Comparison of ENCODE assay signal across 18 mouse cellular contexts in the genomic region with DNA sequence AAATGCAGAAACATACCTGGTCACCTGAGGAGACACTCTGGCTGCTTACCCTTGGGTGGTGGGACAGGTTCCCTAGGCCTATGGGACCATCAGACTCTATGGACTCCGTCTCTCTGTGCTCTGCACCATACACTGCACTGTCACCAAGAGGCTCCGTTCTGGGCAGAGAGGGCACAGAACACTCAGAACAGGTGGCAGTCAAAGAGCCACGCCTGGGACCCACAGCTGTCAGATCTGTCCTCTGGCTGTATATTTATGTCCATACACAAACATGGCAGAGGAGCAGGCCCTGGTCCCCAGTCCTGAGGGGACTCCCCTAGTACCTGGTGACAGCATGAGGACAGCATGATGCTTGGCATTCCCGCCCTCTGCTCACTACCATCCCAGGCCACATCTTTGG. TPM values are rescaled to one million over a fixed set of nuclear protein-coding genes. Genes with fewer than 3 reads are reported as not detected.
DNase-seq lines count a peak whose midpoint lies in the region; ATAC-seq and TF ChIP-seq lines count a peak whose summit lies in the region.
"Had no signal": no experiment of that assay in that cellular context is flagged by ENCODE, and none has a peak within 500 bp of the region (broad histone marks: within the 10 kb centered on the region; RNA-seq: fewer than 3 reads in every experiment).

No protein-coding gene starts in this region.

- no peak for TF ChIP-seq CTCF in testis, adult 2 months (IDR thresholded peaks at IDR 0.05; ENCODE audit: control insufficient read depth, insufficient read depth, insufficient replicate concordance, low read depth, low read length)

- ATAC-seq in forebrain, embryonic 12.5 days (ENCODE audit: low FRiP score): no peak
- no peak for ATAC-seq in forebrain, embryonic 16.5 days
- ATAC-seq in hindbrain, embryonic 13.5 days (ENCODE audit: low FRiP score): no peak
- ATAC-seq: hindbrain, postnatal 0 days had no signal

- 85% methylated on average over 4 of the region's 4 CpGs for WGBS in forebrain, embryonic 12.5 days
- 89% methylated on average over 4 of the region's 4 CpGs for WGBS in forebrain, embryonic 16.5 days
- WGBS in hindbrain, embryonic 13.5 days: 97% methylated on average over 4 of the region's 4 CpGs
- WGBS in hindbrain, embryonic 10.5 days: 90% methylated on average over 4 of the region's 4 CpGs

- no peaks in the 10 kb centered on the region for H3K9me3 ChIP-seq in forebrain, embryonic 12.5 days
- H3K9me3 ChIP-seq in forebrain, embryonic 16.5 days (ENCODE audit: control insufficient read depth, low read length): no peaks in the 10 kb centered on the region
- H3K9me3 ChIP-seq in hindbrain, embryonic 13.5 days: no peaks in the 10 kb centered on the region
- no peaks in the 10 kb centered on the region for H3K9me3 ChIP-seq in hindbrain, embryonic 10.5 days

- H3K4me2 ChIP-seq in forebrain, embryonic 12.5 days: no peak overlapping the region
- no peak overlapping the region for H3K4me2 ChIP-seq in forebrain, embryonic 16.5 days (ENCODE audit: low read length)
- no peak overlapping the region for H3K4me2 ChIP-seq in hindbrain, embryonic 13.5 days

- H3K36me3 ChIP-seq in forebrain, embryonic 12.5 days (replicated peaks): 0 out of 2 replicates have a peak, but pooled peaks cover 3% of the 10 kb centered on the region
- no peaks in the 10 kb centered on the region for H3K36me3 ChIP-seq in forebrain, embryonic 16.5 days (ENCODE audit: control insufficient read depth, insufficient read depth)
- no peaks in the 10 kb centered on the region; the same call in 1 of the 2 replicates for H3K36me3 ChIP-seq in hindbrain, embryonic 13.5 days
- H3K36me3 ChIP-seq in hindbrain, embryonic 10.5 days: peaks cover 39% of the 10 kb centered on the region
- H3K36me3 ChIP-seq in testis, adult 2 months (ENCODE audit: control insufficient read depth, insufficient read depth, low read length): no peaks in the 10 kb centered on the region

- no peak overlapping the region for H3K4me3 ChIP-seq in forebrain, embryonic 12.5 days (replicated peaks)
- no peak overlapping the region for H3K4me3 ChIP-seq in forebrain, embryonic 16.5 days (replicated peaks; ENCODE audit: low read length)
- H3K4me3 ChIP-seq in hindbrain, embryonic 13.5 days: no peak overlapping the region
- no peak overlapping the region for H3K4me3 ChIP-seq in hindbrain, embryonic 10.5 days
- H3K4me3 ChIP-seq in testis, adult 2 months (ENCODE audit: control insufficient read depth, low read depth, low read length): peak overlapping the region; percentile 97
- H3K4me3 ChIP-seq: left cerebral cortex, adult 2 months had no signal

- H3K4me1 ChIP-seq in forebrain, embryonic 12.5 days: peaks cover 41% of the 10 kb centered on the region
- H3K4me1 ChIP-seq in forebrain, embryonic 16.5 days (replicated peaks; ENCODE audit: control insufficient read depth, insufficient read depth, low read length): peaks cover 28% of the 10 kb centered on the region
- peaks cover 75% of the 10 kb centered on the region for H3K4me1 ChIP-seq in hindbrain, embryonic 13.5 days (replicated peaks)
- peaks cover 78% of the 10 kb centered on the region for H3K4me1 ChIP-seq in hindbrain, embryonic 10.5 days (replicated peaks)
- H3K4me1 ChIP-seq in testis, adult 2 months (ENCODE audit: control insufficient read depth, insufficient read depth, low read length): peaks cover 16% of the 10 kb centered on the region

- no peak overlapping the region for H3K9ac ChIP-seq in forebrain, embryonic 12.5 days
- H3K9ac ChIP-seq in forebrain, embryonic 16.5 days (replicated peaks; ENCODE audit: low read depth, low read length): no peak overlapping the region
- H3K9ac ChIP-seq in hindbrain, embryonic 13.5 days: 0 out of 2 replicates have a peak overlapping the region, but pooled peaks have one; percentile 20

- TF ChIP-seq POLR2A in testis, adult 2 months (IDR thresholded peaks at IDR 0.05; ENCODE audit: control insufficient read depth, low read depth, low read length): no peak

- H3K27ac ChIP-seq in forebrain, embryonic 12.5 days: 0 out of 2 replicates have a peak overlapping the region, but pooled peaks have one; percentile 8
- no peak overlapping the region for H3K27ac ChIP-seq in forebrain, embryonic 16.5 days (ENCODE audit: low read length)
- no peak overlapping the region for H3K27ac ChIP-seq in hindbrain, embryonic 13.5 days
- H3K27ac ChIP-seq in hindbrain, embryonic 10.5 days: no peak overlapping the region
- no peak overlapping the region for H3K27ac ChIP-seq in testis, adult 2 months (ENCODE audit: control insufficient read depth, insufficient read depth, low read depth, low read length)
- H3K27ac ChIP-seq: hindbrain, postnatal 0 days; left cerebral cortex, adult 2 months; macrophage had no signal

- no peak for DNase-seq in hindbrain, embryonic 10.5 days (ENCODE audit: low spot score)
- no peak for DNase-seq in testis, postnatal 14 days (ENCODE audit: low spot score)
- no peak for DNase-seq in adrenal gland, adult (ENCODE audit: inconsistent age in 2 of 2, low spot score in 1 of 2)
- no peak for DNase-seq in lung, postnatal 25 days (ENCODE audit: low spot score)
- DNase-seq: cerebellum, adult 9-10 months; heart, postnatal 10 days; kidney, adult 9 months; lung, adult 2 months; midbrain, embryonic 14.5 days; retina, postnatal 1 day; thymus, postnatal 25 days had no signal

- no peaks in the 10 kb centered on the region for H3K27me3 ChIP-seq in forebrain, embryonic 12.5 days
- H3K27me3 ChIP-seq in forebrain, embryonic 16.5 days (replicated peaks; ENCODE audit: control insufficient read depth, insufficient read depth, low read length): no peaks in the 10 kb centered on the region
- H3K27me3 ChIP-seq in hindbrain, embryonic 13.5 days: no peaks in the 10 kb centered on the region
- no peaks in the 10 kb centered on the region for H3K27me3 ChIP-seq in hindbrain, embryonic 10.5 days (ENCODE audit: insufficient read depth, poor library complexity, severe bottlenecking)
- no peaks in the 10 kb centered on the region for H3K27me3 ChIP-seq in testis, adult 2 months (ENCODE audit: control insufficient read depth, insufficient read depth, low read length)

RNA-seq across cellular contexts. Expression of gene Csnk1g2, which starts 3.1 kb away (rescaled TPM):
- 146 and 161 TPM in 2 replicates for polyA plus RNA-seq in forebrain, embryonic 12.5 days (2016; fragmentation: Nextera tagmentation; extraction: Ambion mirVana)
- polyA plus RNA-seq in forebrain, embryonic 16.5 days (2015; fragmentation: Nextera tagmentation; extraction: Ambion mirVana): 91.3 and 96.9 TPM in 2 replicates
- 98.5 and 102 TPM in 2 replicates for polyA plus RNA-seq in hindbrain, embryonic 13.5 days (2015; fragmentation: Nextera tagmentation; extraction: Ambion mirVana)
- 169 and 180 TPM in 2 replicates for polyA plus RNA-seq in hindbrain, embryonic 10.5 days (2016; fragmentation: Nextera tagmentation; extraction: Ambion mirVana)
- polyA plus RNA-seq in testis, adult 2 months (2012; rRNA removed): 1,079 and 1,184 TPM in 2 replicates

RNA-seq across cellular contexts. Expression of gene Gm49322, which starts 19.9 kb away (rescaled TPM):
- 5.9 and 6.6 TPM in 2 replicates for polyA plus RNA-seq in forebrain, embryonic 12.5 days (2016; fragmentation: Nextera tagmentation; extraction: Ambion mirVana)
- polyA plus RNA-seq in forebrain, embryonic 16.5 days (2015; fragmentation: Nextera tagmentation; extraction: Ambion mirVana): 3.1 and 4.1 TPM in 2 replicates
- polyA plus RNA-seq in hindbrain, embryonic 13.5 days (2015; fragmentation: Nextera tagmentation; extraction: Ambion mirVana): 3.1 and 3.3 TPM in 2 replicates
- polyA plus RNA-seq in hindbrain, embryonic 10.5 days (2016; fragmentation: Nextera tagmentation; extraction: Ambion mirVana): 4.6 and 5.5 TPM in 2 replicates
- polyA plus RNA-seq in testis, adult 2 months (2012; rRNA removed): 1.9 and 2.1 TPM in 2 replicates
- polyA plus RNA-seq: macrophage had no signal

RNA-seq across cellular contexts. Expression of gene Adat3, which starts 23.1 kb away (rescaled TPM):
- 5.3 and 6.0 TPM in 2 replicates for polyA plus RNA-seq in forebrain, embryonic 12.5 days (2016; fragmentation: Nextera tagmentation; extraction: Ambion mirVana)
- polyA plus RNA-seq in forebrain, embryonic 16.5 days (2015; fragmentation: Nextera tagmentation; extraction: Ambion mirVana): 6.4 and 6.7 TPM in 2 replicates
- 4.4 and 6.4 TPM in 2 replicates for polyA plus RNA-seq in hindbrain, embryonic 13.5 days (2015; fragmentation: Nextera tagmentation; extraction: Ambion mirVana)
- polyA plus RNA-seq in hindbrain, embryonic 10.5 days (2016; fragmentation: Nextera tagmentation; extraction: Ambion mirVana): 11.0 and 11.3 TPM in 2 replicates
- 46.6 and 56.1 TPM in 2 replicates for polyA plus RNA-seq in testis, adult 2 months (2012; rRNA removed)

RNA-seq across cellular contexts. Expression of gene Scamp4, which starts 23.1 kb away (rescaled TPM):
- 63.7 and 67.8 TPM in 2 replicates for polyA plus RNA-seq in forebrain, embryonic 12.5 days (2016; fragmentation: Nextera tagmentation; extraction: Ambion mirVana)
- polyA plus RNA-seq in forebrain, embryonic 16.5 days (2015; fragmentation: Nextera tagmentation; extraction: Ambion mirVana): 69.9 and 77.2 TPM in 2 replicates
- 65.1 and 67.5 TPM in 2 replicates for polyA plus RNA-seq in hindbrain, embryonic 13.5 days (2015; fragmentation: Nextera tagmentation; extraction: Ambion mirVana)
- polyA plus RNA-seq in hindbrain, embryonic 10.5 days (2016; fragmentation: Nextera tagmentation; extraction: Ambion mirVana): 89.9 and 92.0 TPM in 2 replicates
- 58.8 and 61.6 TPM in 2 replicates for polyA plus RNA-seq in testis, adult 2 months (2012; rRNA removed)

RNA-seq across cellular contexts. Expression of gene Btbd2, which starts 31.1 kb away (rescaled TPM):
- 84.3 and 85.1 TPM in 2 replicates for polyA plus RNA-seq in forebrain, embryonic 12.5 days (2016; fragmentation: Nextera tagmentation; extraction: Ambion mirVana)
- polyA plus RNA-seq in forebrain, embryonic 16.5 days (2015; fragmentation: Nextera tagmentation; extraction: Ambion mirVana): 75.2 and 79.7 TPM in 2 replicates
- 75.7 and 77.8 TPM in 2 replicates for polyA plus RNA-seq in hindbrain, embryonic 13.5 days (2015; fragmentation: Nextera tagmentation; extraction: Ambion mirVana)
- 77.0 and 77.1 TPM in 2 replicates for polyA plus RNA-seq in hindbrain, embryonic 10.5 days (2016; fragmentation: Nextera tagmentation; extraction: Ambion mirVana)
- polyA plus RNA-seq in testis, adult 2 months (2012; rRNA removed): 18.9 and 20.5 TPM in 2 replicates
